Mouse (Mus musculus) kidney, adult 8-10 months (tissue): ENCODE results near the gene Cep170.

Experiments
- DNase-seq, 2 experiments: peaks; one replicate each; pipeline ENCODE4 v3.0.0; 2022

Gene Cep170

GRCm38 (mm10) chr1:176824611-176825010 lies 10.7 kb upstream of the Cep170 start:
- no peak for DNase-seq

GRCm38 (mm10) chr1:176823889-176824288 lies 10.0 kb upstream of the Cep170 start:
- no peak for DNase-seq

GRCm38 (mm10) chr1:176822949-176823348 lies 9.1 kb upstream of the Cep170 start:
- no peak for DNase-seq

GRCm38 (mm10) chr1:176821929-176822328 lies 8.1 kb upstream of the Cep170 start:
- no peak for DNase-seq

GRCm38 (mm10) chr1:176818763-176819162 lies 4.9 kb upstream of the Cep170 start:
- DNase-seq: peak; percentile 42 to 70

- no peak for DNase-seq
Observed at GRCm38 (mm10) chr1:176818147-176818546, 4.3 kb upstream of the Cep170 start.

GRCm38 (mm10) chr1:176816728-176817127 lies 2.9 kb upstream of the Cep170 start:
- no peak for DNase-seq

- peak; percentile 95 to 96 for DNase-seq
Observed at GRCm38 (mm10) chr1:176814591-176815062, 760 bp upstream of the Cep170 start, which contains the start of gene Sdccag8. Gene Sdccag8 (plus strand): TSS chr1:176814660.

GRCm38 (mm10) chr1:176813292-176814035 lies 403 bp downstream of the Cep170 start:
- DNase-seq: peak; percentile 33 to 55

GRCm38 (mm10) chr1:176812491-176813291 lies 1.2 kb downstream of the Cep170 start:
- DNase-seq: no peak

GRCm38 (mm10) chr1:176811892-176812291 lies 2.0 kb downstream of the Cep170 start:
- DNase-seq: no peak

- DNase-seq: no peak
Observed at GRCm38 (mm10) chr1:176810161-176810560, 3.7 kb downstream of the Cep170 start.

GRCm38 (mm10) chr1:176800728-176801365 lies 13.0 kb downstream of the Cep170 start:
- DNase-seq: peak in 1 of 2 experiments; percentile 24

- no peak for DNase-seq
Observed at GRCm38 (mm10) chr1:176798673-176799072, 15.2 kb downstream of the Cep170 start.

- DNase-seq: no peak
Observed at GRCm38 (mm10) chr1:176792175-176792574, 21.7 kb downstream of the Cep170 start.

GRCm38 (mm10) chr1:176789326-176789725 lies 24.5 kb downstream of the Cep170 start:
- DNase-seq: no peak

GRCm38 (mm10) chr1:176774533-176774932 lies 39.3 kb downstream of the Cep170 start:
- no peak for DNase-seq

- DNase-seq: no peak
Observed at GRCm38 (mm10) chr1:176762295-176762694, 51.6 kb downstream of the Cep170 start.

- DNase-seq: no peak
Observed at GRCm38 (mm10) chr1:176760673-176761072, 53.2 kb downstream of the Cep170 start.

- no peak for DNase-seq
Observed at GRCm38 (mm10) chr1:176755586-176755985, 58.3 kb downstream of the Cep170 start.

- no peak for DNase-seq
Observed at GRCm38 (mm10) chr1:176753861-176754718, 59.8 kb downstream of the Cep170 start.

GRCm38 (mm10) chr1:176749708-176750107 lies 64.2 kb downstream of the Cep170 start:
- DNase-seq: no peak
